Mouse (Mus musculus) cerebellum, adult 2 months (tissue): Measurements from ENCODE around the gene 1700067K01Rik. TPM values are rescaled to one million over a fixed set of nuclear protein-coding genes. Genes with fewer than 3 reads are reported as not detected.

Experiments used
- DNase-seq, 2 experiments: peaks; one replicate each; pipeline ENCODE4 v3.0.0; 2021
- H3K27ac ChIP-seq: fragments of 200-500 bp; 2 replicates; pipeline ENCODE4 v1.5.1; 2012; ENCODE audit warnings: low read length, control low read depth, inconsistent platforms; ENCODE audit not compliant: insufficient read depth
- H3K27me3 ChIP-seq: fragments of 200-500 bp; 2 replicates; pipeline ENCODE4 v1.6.1; 2012; ENCODE audit warnings: inconsistent platforms, mild to moderate bottlenecking, low read length, moderate library complexity; ENCODE audit not compliant: control insufficient read depth, insufficient read depth
- H3K4me1 ChIP-seq: fragments of 200-500 bp; 2 replicates; pipeline ENCODE4 v1.6.1; 2011; ENCODE audit warnings: low read length; ENCODE audit not compliant: control insufficient read depth, insufficient read depth
- H3K4me3 ChIP-seq: fragments of 200-500 bp; replicated peaks from 2 replicates; pipeline ENCODE3; 2011; ENCODE audit warnings: mild to moderate bottlenecking, low read depth, low read length, control low read depth; ENCODE audit not compliant: insufficient read depth
- CTCF ChIP-seq: fragments of 200-500 bp; IDR thresholded peaks from 2 replicates; pipeline ENCODE4 v1.5.1; 2011; ENCODE audit warnings: low read depth, mild to moderate bottlenecking, control low read depth, low read length, moderate library complexity, borderline replicate concordance; ENCODE audit not compliant: insufficient read depth
- POLR2A ChIP-seq: fragments of 200-500 bp; IDR thresholded peaks from 2 replicates; pipeline ENCODE4 v1.6.1; 2011; ENCODE audit warnings: low read length, control low read depth, borderline replicate concordance; ENCODE audit not compliant: insufficient read depth
- WGBS: fragments of 180-500 bp; shearing (Covaris S2); methylation state at CpG from one replicate; pipeline ENCODE4 v1.1.7; 2018; 5-methylcytosine and 5-hydroxymethylcytosine counted together
- polyA plus RNA-seq: library from polyadenylated mRNA; depleted of rRNA; stranded (reverse); fragments of >200 nt; gene quantifications from 2 replicates; pipeline ENCODE4 v1.2.3, GENCODE M21; 2012

The 1700067K01Rik gene
- polyA plus RNA-seq, 1 experiment = 0.11 TPM

DNA sequence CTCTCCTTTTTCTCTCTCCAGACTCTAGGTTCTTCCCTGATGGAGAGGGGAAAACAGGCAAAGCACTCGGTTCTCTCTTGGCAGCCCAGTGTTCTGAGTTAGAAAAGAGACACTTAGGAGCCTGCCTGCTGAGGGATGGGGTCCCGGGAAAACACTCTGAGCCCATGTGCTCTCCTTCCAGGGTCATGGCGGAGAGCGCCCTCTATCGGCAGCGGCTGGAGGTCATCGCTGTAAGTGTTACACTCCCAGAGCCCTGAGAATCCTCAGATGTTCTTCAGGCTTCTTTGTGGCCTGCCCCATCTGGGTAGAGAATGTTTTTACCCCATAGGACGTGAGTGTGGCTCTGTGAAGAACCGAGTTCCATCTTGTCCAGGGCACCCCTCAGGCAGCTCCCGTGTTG lies 22.9 kb downstream of the 1700067K01Rik start:
- H3K4me3 ChIP-seq = no peak overlapping the region
- TF ChIP-seq CTCF (peak; percentile 57), POLR2A (no peak)
- 15% methylated on average over 10 of the region's 10 CpGs for WGBS
- no peak for DNase-seq
- no peak overlapping the region for H3K27ac ChIP-seq
- peaks cover 2% of the 10 kb centered on the region; the same call in 1 of the 2 replicates for H3K27me3 ChIP-seq
- no peaks in the 10 kb centered on the region; the same call in 1 of the 2 replicates for H3K4me1 ChIP-seq

DNA sequence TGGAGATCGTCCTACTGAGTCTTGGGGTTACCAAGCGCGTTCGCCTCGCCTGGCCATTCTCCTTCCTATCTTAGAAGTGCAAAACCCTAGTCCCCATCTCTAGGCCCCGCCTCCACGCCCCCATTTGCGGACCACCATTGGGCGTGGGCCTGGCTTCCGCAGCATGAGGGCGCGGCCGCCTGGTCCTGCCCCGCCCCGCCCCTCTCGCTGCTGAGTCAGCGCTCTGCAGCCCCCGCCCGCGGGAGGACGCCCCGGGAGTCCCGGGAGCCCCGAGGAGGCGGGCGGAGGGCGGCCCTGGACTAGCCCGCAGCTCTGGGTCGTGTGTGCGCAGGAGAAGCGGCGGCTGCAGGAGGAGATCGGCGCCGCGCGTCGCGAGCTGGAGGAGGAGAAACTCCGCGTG lies 24.6 kb downstream of the 1700067K01Rik start:
- H3K4me1 ChIP-seq = no peaks in the 10 kb centered on the region; the same call in 1 of the 2 replicates
- H3K27me3 ChIP-seq = peaks cover 2% of the 10 kb centered on the region; the same call in 1 of the 2 replicates
- TF ChIP-seq POLR2A = no peak
- no peak for TF ChIP-seq CTCF
- no peak overlapping the region for H3K27ac ChIP-seq
- no peak overlapping the region for H3K4me3 ChIP-seq
- 2% methylated on average over 41 of the region's 41 CpGs for WGBS
- DNase-seq = no peak

DNA sequence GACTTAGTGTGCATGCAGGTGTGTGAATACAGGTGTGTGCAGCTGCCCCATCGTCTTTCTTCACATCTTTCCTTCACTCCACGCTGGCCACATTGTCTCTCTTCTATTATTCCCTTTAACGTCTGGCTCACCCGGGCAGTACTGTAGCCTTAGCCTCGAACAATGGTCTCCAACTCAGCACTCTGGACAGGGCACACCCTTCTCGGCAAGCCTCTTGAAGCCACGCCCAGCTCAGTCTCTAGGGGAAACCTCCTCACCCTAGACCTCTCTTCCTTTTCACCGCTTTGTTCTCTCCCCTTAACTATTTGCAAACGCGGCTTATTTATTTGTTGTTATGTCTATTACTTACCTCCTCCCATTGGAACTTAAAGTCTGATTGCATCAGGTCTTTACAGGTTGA lies 26.1 kb downstream of the 1700067K01Rik start:
- 18% methylated on average over 10 of the region's 10 CpGs for WGBS
- TF ChIP-seq POLR2A (no peak), CTCF (no peak)
- H3K27ac ChIP-seq = no peak overlapping the region
- H3K27me3 ChIP-seq = peaks cover 2% of the 10 kb centered on the region; the same call in 1 of the 2 replicates
- no peaks in the 10 kb centered on the region; the same call in 1 of the 2 replicates for H3K4me1 ChIP-seq
- DNase-seq = no peak
- no peak overlapping the region for H3K4me3 ChIP-seq

DNA sequence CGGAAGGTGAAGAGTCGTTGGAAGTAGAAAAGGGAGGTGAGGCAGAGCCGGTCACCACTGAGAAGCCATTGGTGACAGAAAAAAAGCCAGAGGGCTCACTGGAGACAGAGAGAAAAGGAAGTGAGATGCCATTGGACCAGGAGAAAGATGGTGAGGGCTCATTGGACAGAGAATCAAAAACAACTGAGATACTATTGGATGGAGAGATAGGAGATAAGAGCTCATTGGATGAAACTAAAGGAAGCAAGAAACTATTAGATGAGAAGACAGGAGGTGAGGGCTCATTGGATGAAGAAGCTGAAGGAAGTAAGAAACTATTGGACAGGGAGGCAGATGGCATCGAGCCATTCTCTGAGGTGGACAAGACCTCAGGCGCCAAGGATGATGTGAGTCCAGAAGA lies 28.0 kb downstream of the 1700067K01Rik start:
- TF ChIP-seq CTCF = no peak
- TF ChIP-seq POLR2A = no peak

DNA sequence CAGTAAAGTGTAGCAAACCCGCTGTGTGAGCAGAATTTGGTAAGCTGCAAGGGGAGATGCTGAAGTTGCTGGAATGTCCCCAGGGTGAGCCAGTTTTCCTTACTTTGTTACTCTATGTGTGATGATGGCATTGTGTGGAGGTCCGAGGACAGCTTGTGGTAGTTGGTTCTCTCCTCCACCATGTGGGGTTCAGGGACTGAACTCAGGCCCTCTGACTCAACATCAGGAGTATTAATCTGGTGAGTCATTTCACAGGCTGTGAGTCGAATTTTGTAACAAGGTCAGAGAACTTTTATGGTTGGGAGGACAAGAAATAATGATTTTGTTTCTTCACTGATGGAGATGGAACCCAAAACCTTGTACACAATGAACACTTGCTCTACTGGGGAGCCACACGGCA lies 31.5 kb downstream of the 1700067K01Rik start:
- Histone ChIP-seq H3K27ac (no peak overlapping the region), H3K4me1 (no peaks in the 10 kb centered on the region), H3K27me3 (no peaks in the 10 kb centered on the region), H3K4me3 (no peak overlapping the region)
- TF ChIP-seq POLR2A (no peak), CTCF (no peak)
- 78% methylated on average over 4 of the region's 4 CpGs for WGBS
- no peak for DNase-seq

More for the DNA sequence above, 28.0 kb downstream of the 1700067K01Rik start:
- Histone ChIP-seq H3K4me1 (no peaks in the 10 kb centered on the region; the same call in 1 of the 2 replicates), H3K27me3 (peaks cover 2% of the 10 kb centered on the region; the same call in 1 of the 2 replicates), H3K4me3 (no peak overlapping the region), H3K27ac (no peak overlapping the region)
- 91% methylated on average over 5 of the region's 5 CpGs for WGBS
- DNase-seq = no peak

DNA sequence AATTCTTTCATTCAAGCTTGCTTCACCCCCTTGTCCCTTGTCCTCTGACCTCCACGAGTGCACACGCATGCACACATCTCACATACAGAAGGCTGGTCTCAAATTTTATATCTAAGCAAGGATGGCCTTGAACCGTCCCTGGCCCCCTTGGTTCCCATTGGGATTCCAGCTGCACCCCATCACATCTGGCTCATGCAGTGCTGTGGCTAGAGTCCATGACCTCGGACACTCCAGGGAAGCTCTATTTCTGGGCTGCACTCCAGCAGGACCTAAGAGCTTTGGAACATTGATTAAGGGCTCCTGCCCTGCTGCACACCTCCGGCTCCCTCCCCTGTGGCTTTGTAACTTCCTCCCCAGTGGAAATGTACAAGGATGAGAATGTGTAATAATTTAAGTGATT lies 36.7 kb downstream of the 1700067K01Rik start:
- H3K27ac ChIP-seq = no peak overlapping the region

DNA sequence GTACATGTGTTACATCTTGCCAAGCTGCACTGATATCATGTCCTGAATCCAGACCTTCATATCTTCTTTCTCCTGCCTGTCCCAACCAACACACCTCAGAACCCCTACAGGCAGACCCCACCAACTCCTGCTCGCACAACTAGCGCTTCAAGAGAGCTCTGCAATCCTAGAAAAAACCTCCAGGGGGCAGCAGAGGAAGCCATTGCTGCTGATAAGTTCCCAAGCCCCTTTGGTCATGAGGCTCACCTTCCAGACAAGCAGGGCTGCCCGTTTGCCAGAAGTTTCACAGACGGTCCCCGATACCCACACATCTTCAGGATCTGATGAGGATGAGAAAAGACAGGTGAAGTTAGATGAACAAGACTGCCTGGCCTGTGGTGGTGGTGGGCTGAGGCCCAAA lies 37.7 kb downstream of the 1700067K01Rik start:
- TF ChIP-seq POLR2A (no peak), CTCF (peak; percentile 73)
- Histone ChIP-seq H3K27me3 (no peaks in the 10 kb centered on the region), H3K4me1 (no peaks in the 10 kb centered on the region), H3K4me3 (no peak overlapping the region), H3K27ac (no peak overlapping the region)
- peak; percentile 62 to 76 for DNase-seq
- 4% methylated on average over 5 of the region's 5 CpGs for WGBS

More for the DNA sequence above, 36.7 kb downstream of the 1700067K01Rik start:
- TF ChIP-seq POLR2A = no peak
- TF ChIP-seq CTCF = no peak
- no peak for DNase-seq
- no peaks in the 10 kb centered on the region for H3K4me1 ChIP-seq
- H3K27me3 ChIP-seq = no peaks in the 10 kb centered on the region
- WGBS = 63% methylated on average over 5 of the region's 5 CpGs
- H3K4me3 ChIP-seq = no peak overlapping the region

DNA sequence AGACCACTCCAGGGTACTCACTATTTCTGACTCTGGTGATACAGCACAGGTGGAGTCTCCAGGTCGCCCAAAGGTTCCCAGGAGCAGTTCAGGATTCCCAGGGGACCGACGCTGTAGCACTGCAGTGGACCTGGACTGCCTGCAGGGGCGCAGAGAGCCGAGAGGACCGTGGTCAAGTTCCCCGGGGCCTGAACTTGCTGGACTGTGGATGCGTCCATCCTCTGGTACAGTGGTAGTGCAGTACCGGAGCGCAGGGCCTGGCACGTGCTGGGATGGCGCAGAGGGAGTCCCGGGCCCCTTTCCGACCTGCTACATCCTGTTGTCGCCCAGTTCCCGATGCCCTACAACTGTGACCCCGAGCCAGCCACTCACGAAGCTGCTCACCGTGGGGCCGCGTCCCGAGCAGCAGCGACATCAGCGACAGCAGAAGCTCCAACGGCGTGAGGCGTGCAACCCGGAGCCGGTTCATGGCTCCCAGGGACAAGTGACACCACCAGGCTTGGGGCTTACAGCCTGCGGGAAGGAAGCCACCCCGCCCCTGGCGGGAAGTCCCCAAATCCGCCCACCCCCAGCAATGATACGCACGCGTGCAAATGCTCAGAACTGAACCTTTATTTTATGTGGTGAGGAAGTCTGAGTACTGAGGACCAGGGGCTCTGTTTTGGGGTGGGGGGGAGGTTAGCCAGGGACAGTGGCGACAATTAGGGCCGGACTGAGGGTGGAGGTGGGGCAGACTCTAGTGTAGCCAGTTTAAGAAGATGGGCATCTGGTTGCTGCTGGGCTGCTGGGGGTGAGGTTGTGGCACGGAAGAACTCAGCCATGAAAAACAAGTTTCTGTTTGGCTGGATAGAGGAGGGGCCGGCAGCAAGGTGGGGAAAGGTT lies 41.0 kb downstream of the 1700067K01Rik start, which contains the start of gene Il27ra:
TSS of gene Il27ra (minus strand) at position 524 of the 882 bp plus-strand sequence.
- Histone ChIP-seq H3K4me3 (peak within 1 kb of the TSS; percentile 26), H3K27me3 (no peaks in the 10 kb centered on the region), H3K27ac (no peak within 1 kb of the TSS), H3K4me1 (no peaks in the 10 kb centered on the region)
- peak; percentile 69; the same call in 1 of the 2 replicates for TF ChIP-seq CTCF
- no peak for TF ChIP-seq POLR2A
- 4% methylated on average over 40 of the region's 40 CpGs for WGBS
- DNase-seq = peak; percentile 25 to 46
